Mouse (Mus musculus) hindbrain, embryonic 13.5 days (tissue): ENCODE measurements around the gene Nodal. TPM values are rescaled to one million over a fixed set of nuclear protein-coding genes. Genes with fewer than 3 reads are reported as not detected.
A peak's percentile ranks its signal among the peaks of the same experiment; 100 is the strongest.

ENCODE experiments used
- ATAC-seq: fragments of 200-750 bp; cut with Nextera tagmentation; 2 replicates; pipeline ENCODE4 v1.8.0; 2017; ENCODE audit warnings: moderate TSS enrichment; ENCODE audit not compliant: low FRiP score
- H3K27ac ChIP-seq: fragments of 300-500 bp; sonication (generic); 2 replicates; pipeline ENCODE4 v1.5.1; 2015; ENCODE audit warnings: inconsistent platforms, mild to moderate bottlenecking, moderate library complexity
- H3K27me3 ChIP-seq: fragments of 300-500 bp; sonication (generic); 2 replicates; pipeline ENCODE4 v1.6.1; 2015; ENCODE audit warnings: mild to moderate bottlenecking, inconsistent platforms
- H3K36me3 ChIP-seq: fragments of 300-500 bp; sonication (generic); 2 replicates; pipeline ENCODE4 v1.6.1; 2015; ENCODE audit warnings: mild to moderate bottlenecking, inconsistent platforms
- H3K4me1 ChIP-seq: fragments of 300-500 bp; sonication (generic); replicated peaks from 2 replicates; pipeline ENCODE4 v1.6.1; 2015; ENCODE audit warnings: inconsistent platforms
- H3K4me2 ChIP-seq: fragments of 300-500 bp; sonication (generic); 2 replicates; pipeline ENCODE4 v1.6.1; 2015; ENCODE audit warnings: inconsistent platforms, mild to moderate bottlenecking, moderate library complexity
- H3K4me3 ChIP-seq: fragments of 300-500 bp; sonication (generic); 2 replicates; pipeline ENCODE4 v1.5.1; 2015; ENCODE audit warnings: mild to moderate bottlenecking, inconsistent platforms
- H3K9ac ChIP-seq: fragments of 300-500 bp; sonication (generic); 2 replicates; pipeline ENCODE4 v1.6.1; 2015; ENCODE audit warnings: mild to moderate bottlenecking, inconsistent platforms
- H3K9me3 ChIP-seq: fragments of 300-500 bp; sonication (generic); 2 replicates; pipeline ENCODE4 v1.6.1; 2016; ENCODE audit warnings: inconsistent platforms
- WGBS: fragments of 180-500 bp; shearing (Covaris S2); methylation state at CpG from one replicate; pipeline ENCODE4 v1.1.7; 2015; 5-methylcytosine and 5-hydroxymethylcytosine counted together
- polyA plus RNA-seq: library from polyadenylated mRNA; unstranded; fragments of >200 nt; fragmentation: Nextera tagmentation; extraction: Ambion mirVana; gene quantifications from 2 replicates; pipeline ENCODE4 v1.2.1, GENCODE M21; 2015

The Nodal gene
- polyA plus RNA-seq, 1 experiment from 2014 or later = not detected

DNA sequence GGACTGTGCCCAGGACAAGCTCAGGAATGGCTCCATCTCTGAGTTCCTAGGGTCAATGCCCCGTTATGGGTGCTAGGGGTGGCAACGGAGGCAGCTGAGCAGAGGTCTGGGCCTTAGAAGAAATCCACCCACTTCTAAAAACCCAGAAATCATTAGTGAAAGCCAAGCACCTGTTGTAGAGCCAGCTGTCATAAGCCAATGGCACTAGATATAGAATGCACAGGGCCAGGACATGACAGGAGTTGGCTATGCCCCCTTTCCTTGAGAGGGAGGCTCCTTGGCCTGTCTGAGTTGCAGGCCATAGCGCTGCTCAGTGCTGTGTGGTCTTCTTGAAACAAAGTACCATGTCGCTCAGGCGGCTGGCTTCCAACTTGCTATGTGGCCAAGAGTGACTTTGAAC lies 17.4 kb upstream of the Nodal start:
- Histone ChIP-seq H3K27me3 (0 out of 2 replicates have a peak, but pooled peaks cover 2% of the 10 kb centered on the region), H3K9ac (no peak overlapping the region), H3K4me1 (no peaks in the 10 kb centered on the region), H3K9me3 (no peaks in the 10 kb centered on the region), H3K4me2 (no peak overlapping the region), H3K4me3 (no peak overlapping the region), H3K36me3 (no peaks in the 10 kb centered on the region), H3K27ac (no peak overlapping the region)
- WGBS = 89% methylated on average over 5 of the region's 5 CpGs
- ATAC-seq = no peak

DNA sequence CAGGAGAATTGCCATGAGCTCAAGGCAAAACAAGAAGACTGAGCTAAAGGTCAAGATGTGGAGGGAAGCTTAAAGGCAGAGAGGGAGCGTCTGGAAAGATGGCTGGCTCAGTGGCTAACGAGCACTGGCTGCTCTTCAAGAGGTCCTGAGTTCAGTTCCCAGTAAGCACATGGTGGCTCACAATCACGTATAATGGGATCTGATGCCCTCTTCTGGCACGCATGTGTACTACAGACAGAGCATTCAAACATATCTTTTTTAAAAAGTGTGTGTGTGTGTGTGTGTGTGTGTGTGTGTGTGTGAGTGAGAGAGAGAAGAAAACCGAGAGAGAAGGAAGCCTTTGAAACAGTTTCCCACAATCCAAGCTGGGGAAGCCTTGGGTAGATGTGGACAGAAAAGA lies 15.3 kb upstream of the Nodal start:
- H3K4me2 ChIP-seq = no peak overlapping the region
- ATAC-seq = no peak
- no peaks in the 10 kb centered on the region for H3K36me3 ChIP-seq
- WGBS = 74% methylated on average over 5 of the region's 5 CpGs
- no peaks in the 10 kb centered on the region for H3K9me3 ChIP-seq
- peaks cover 12% of the 10 kb centered on the region; the same call in 1 of the 2 replicates for H3K27me3 ChIP-seq
- no peak overlapping the region for H3K9ac ChIP-seq
- no peak overlapping the region for H3K4me3 ChIP-seq
- no peaks in the 10 kb centered on the region for H3K4me1 ChIP-seq
- no peak overlapping the region for H3K27ac ChIP-seq

DNA sequence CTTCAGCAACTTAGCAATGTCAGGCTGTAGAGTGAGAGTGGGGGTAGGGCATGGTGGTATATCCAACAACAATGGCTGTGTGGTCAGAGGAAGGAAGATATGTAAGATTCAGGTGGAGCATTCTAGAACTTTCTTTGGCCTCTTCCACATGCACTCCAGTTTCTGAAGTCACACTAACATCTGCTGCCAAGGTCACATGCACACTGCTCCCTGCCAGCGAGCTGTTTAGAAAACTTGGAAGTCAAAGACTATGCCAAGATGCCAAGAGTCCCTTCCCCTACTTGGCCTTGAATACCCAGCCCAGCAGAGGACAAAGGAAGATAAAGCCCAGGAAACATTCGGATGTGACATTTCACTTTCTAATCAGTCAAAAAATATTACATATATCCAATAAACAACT lies 14.9 kb upstream of the Nodal start:
- Histone ChIP-seq H3K9ac (no peak overlapping the region), H3K27me3 (peaks cover 13% of the 10 kb centered on the region; the same call in 1 of the 2 replicates), H3K9me3 (no peaks in the 10 kb centered on the region), H3K27ac (no peak overlapping the region), H3K36me3 (no peaks in the 10 kb centered on the region), H3K4me1 (no peaks in the 10 kb centered on the region), H3K4me3 (no peak overlapping the region), H3K4me2 (no peak overlapping the region)
- no peak for ATAC-seq
- WGBS = 91% methylated on average over 2 of the region's 2 CpGs

DNA sequence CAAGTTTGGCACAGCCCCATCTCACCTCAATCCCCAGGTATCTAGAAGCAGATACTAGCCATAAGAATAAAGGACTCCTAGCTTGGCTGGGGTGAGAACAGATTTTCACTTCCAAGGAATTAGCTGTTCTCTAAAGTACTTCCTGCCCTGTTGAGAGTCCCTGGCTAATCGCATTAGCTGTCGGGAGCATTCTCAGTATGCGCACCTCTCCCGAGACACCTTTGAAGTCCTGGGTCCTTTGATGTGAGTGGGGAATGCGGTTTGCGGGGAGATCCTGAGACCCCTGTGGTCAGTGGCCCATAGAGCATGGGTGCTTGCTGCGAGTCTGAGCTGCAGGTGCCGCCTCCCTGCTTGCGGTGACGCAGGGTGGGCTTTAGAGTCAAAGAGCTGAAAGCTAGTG lies 11.8 kb upstream of the Nodal start:
- no peak overlapping the region for H3K4me3 ChIP-seq
- no peak overlapping the region for H3K4me2 ChIP-seq
- H3K27ac ChIP-seq = no peak overlapping the region
- WGBS = 24% methylated on average over 10 of the region's 10 CpGs
- no peaks in the 10 kb centered on the region for H3K9me3 ChIP-seq
- no peak for ATAC-seq
- peaks cover 13% of the 10 kb centered on the region; the same call in 1 of the 2 replicates for H3K27me3 ChIP-seq
- peaks cover 6% of the 10 kb centered on the region; the same call in 1 of the 2 replicates for H3K4me1 ChIP-seq
- H3K36me3 ChIP-seq = no peaks in the 10 kb centered on the region
- H3K9ac ChIP-seq = no peak overlapping the region

DNA sequence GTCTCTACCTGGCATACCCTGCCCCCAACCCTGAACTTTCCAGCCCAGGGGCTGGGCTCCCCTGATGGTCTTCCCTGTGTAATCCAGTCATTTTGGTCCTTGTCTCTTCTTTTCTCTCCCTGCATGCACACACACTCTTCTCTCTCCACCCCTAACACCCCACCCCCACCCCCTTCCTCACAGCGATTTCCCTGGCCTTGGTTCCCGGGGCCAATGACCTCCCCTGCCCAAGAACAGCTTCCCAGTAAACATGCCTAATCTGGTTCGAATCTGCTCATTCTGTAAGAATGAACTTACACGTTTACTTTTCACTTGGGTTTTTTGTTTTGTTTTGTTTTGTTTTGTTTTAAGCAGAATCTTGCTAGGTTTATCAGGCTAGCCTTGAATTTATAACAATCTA lies 8.0 kb upstream of the Nodal start:
- no peak overlapping the region for H3K4me2 ChIP-seq
- no peaks in the 10 kb centered on the region for H3K9me3 ChIP-seq
- peaks cover 6% of the 10 kb centered on the region; the same call in 1 of the 2 replicates for H3K4me1 ChIP-seq
- no peaks in the 10 kb centered on the region for H3K36me3 ChIP-seq
- no peak overlapping the region for H3K27ac ChIP-seq
- H3K9ac ChIP-seq = no peak overlapping the region
- H3K27me3 ChIP-seq = peaks cover 16% of the 10 kb centered on the region; the same call in 1 of the 2 replicates
- 6% methylated on average over 4 of the region's 4 CpGs for WGBS
- no peak overlapping the region for H3K4me3 ChIP-seq
- ATAC-seq = no peak

DNA sequence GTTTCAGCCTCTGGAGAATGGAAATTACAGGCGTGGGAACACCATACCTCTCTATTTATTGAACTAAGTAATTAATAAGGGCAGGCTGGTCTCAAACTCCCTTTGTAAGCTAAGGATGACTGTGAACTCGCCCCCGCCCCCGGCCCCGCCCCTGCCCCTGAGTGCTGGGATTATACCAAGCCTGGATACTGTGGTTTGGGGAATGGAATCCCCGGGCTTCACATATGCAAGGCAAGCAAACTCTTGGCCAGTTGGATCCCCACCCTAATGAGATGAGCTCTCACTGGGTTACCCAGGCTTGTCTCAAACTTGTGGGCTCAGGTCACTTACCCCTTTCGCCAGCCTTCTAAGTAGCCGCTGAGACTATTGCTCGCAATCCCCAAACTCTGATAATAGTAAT lies 7.6 kb upstream of the Nodal start:
- Histone ChIP-seq H3K4me3 (no peak overlapping the region), H3K27ac (no peak overlapping the region), H3K9ac (no peak overlapping the region), H3K36me3 (no peaks in the 10 kb centered on the region), H3K27me3 (peaks cover 20% of the 10 kb centered on the region), H3K4me2 (no peak overlapping the region), H3K9me3 (no peaks in the 10 kb centered on the region), H3K4me1 (peaks cover 6% of the 10 kb centered on the region; the same call in 1 of the 2 replicates)
- ATAC-seq = no peak
- 35% methylated on average over 9 of the region's 9 CpGs for WGBS

DNA sequence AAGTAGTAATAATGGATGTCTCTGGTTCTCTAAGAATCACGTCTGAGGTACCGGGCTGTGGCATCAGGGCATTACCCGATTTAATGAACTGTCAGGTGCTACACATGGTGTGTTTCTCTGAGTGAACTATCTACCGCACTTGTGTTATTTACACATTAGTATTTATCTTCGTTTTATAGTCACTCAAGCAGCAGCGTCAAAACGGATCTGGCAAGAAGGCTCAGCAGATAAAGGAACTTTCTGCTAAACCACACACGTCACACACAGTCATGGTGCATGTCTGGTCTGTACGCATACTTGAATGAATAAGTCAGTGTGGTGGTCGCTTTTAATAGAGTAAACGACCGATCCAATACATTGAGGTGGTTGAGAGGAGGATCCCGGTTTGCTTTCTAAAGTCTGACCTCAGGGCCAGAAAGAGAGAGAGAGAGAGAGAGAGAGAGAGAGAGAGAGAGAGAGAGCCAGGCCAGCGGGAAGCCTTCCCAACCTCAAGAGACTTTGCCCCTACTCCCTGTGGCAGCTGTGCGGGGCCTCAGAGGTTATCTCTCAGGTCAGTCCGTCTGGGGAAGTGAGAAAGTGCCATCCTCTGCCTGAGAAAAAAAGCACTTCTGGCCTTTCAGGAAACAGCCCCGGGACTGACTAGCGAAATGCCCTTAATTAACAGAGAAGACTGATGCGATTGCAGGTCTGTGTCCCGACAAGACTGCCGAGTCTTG lies 4.7 kb upstream of the Nodal start:
- H3K9ac ChIP-seq = no peak overlapping the region
- peaks cover 9% of the 10 kb centered on the region for H3K4me1 ChIP-seq
- WGBS = 61% methylated on average over 21 of the region's 21 CpGs
- peaks cover 35% of the 10 kb centered on the region for H3K27me3 ChIP-seq
- no peaks in the 10 kb centered on the region for H3K9me3 ChIP-seq
- H3K4me2 ChIP-seq = no peak overlapping the region
- no peak overlapping the region for H3K4me3 ChIP-seq
- no peak overlapping the region for H3K27ac ChIP-seq
- ATAC-seq = no peak
- no peaks in the 10 kb centered on the region for H3K36me3 ChIP-seq

DNA sequence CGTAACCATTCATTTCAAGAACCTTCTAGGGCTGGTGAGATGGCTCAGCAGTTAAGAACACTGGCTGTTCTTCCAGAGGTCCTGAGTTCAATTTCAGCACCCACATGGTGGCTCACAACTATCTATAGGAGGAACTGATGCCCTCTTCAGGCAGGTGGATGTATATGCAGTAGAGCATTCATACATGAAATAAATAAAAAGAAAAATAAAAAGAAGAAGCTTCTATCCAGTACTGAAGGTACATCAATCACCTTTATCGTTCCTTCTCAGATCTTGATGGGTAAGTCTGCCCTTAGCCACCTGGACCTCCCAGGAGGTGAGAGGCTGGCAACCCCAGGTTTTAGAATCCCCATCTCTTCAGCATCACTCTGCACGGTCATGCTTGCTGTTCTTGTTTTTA lies 2.5 kb upstream of the Nodal start:
- Histone ChIP-seq H3K36me3 (no peaks in the 10 kb centered on the region), H3K9me3 (no peaks in the 10 kb centered on the region), H3K27me3 (peaks cover 57% of the 10 kb centered on the region), H3K4me3 (no peak overlapping the region), H3K4me1 (peaks cover 15% of the 10 kb centered on the region), H3K9ac (no peak overlapping the region), H3K4me2 (no peak overlapping the region), H3K27ac (no peak overlapping the region)
- no peak for ATAC-seq
- WGBS = 74% methylated on average over 3 of the region's 3 CpGs

DNA sequence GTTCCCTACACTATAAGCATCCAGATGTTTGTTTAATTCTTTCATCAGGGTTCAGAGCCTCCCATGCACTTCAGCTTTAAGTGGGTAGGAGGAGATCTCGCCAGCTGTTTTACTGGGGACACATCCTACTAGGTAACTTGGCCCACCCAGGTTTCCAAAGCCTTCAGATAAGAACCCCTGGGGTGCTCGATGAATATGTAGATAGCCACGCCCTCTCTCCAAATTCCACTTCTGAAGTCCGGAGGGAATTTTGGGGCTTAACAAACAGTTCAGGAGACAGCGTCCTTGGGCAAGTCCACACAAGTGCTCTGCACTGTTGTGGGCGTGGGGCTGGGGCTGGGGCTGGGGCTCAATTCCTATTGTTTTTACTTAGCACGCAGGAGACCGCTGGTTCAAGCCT lies 1.9 kb upstream of the Nodal start:
- no peak for ATAC-seq
- H3K27me3 ChIP-seq = peaks cover 63% of the 10 kb centered on the region
- no peak overlapping the region for H3K4me2 ChIP-seq
- 13% methylated on average over 8 of the region's 8 CpGs for whole genome bisulfite sequencing
- H3K9me3 ChIP-seq = no peaks in the 10 kb centered on the region
- H3K4me3 ChIP-seq = no peak overlapping the region
- H3K36me3 ChIP-seq = no peaks in the 10 kb centered on the region
- H3K27ac ChIP-seq = no peak overlapping the region
- peaks cover 15% of the 10 kb centered on the region for H3K4me1 ChIP-seq
- H3K9ac ChIP-seq = no peak overlapping the region

DNA sequence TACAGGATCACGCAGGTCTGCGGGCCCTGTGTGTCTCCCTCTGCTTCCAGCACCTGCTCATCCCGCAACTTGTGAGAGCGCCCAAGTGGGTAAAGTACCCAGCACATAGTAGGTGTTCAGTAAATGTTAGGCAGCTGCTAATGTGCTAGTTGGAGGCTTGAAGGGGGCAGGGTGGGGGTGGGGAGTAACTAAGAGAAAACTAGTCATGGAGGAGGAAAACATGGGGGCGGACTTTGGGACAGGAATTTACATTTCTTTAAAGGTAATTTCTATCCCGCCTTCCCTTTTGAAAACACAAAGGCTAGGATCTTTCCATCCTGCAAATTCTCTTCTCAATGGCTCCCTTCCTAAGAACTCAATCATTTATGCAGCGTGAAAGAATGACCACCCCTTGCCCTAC lies 1.2 kb upstream of the Nodal start:
- H3K9me3 ChIP-seq = no peaks in the 10 kb centered on the region
- no peak for ATAC-seq
- H3K27ac ChIP-seq = no peak overlapping the region
- no peaks in the 10 kb centered on the region for H3K36me3 ChIP-seq
- no peak overlapping the region for H3K4me3 ChIP-seq
- H3K4me1 ChIP-seq = peaks cover 15% of the 10 kb centered on the region
- H3K9ac ChIP-seq = no peak overlapping the region
- H3K27me3 ChIP-seq = peaks cover 69% of the 10 kb centered on the region
- 31% methylated on average over 7 of the region's 7 CpGs for WGBS
- H3K4me2 ChIP-seq = no peak overlapping the region

DNA sequence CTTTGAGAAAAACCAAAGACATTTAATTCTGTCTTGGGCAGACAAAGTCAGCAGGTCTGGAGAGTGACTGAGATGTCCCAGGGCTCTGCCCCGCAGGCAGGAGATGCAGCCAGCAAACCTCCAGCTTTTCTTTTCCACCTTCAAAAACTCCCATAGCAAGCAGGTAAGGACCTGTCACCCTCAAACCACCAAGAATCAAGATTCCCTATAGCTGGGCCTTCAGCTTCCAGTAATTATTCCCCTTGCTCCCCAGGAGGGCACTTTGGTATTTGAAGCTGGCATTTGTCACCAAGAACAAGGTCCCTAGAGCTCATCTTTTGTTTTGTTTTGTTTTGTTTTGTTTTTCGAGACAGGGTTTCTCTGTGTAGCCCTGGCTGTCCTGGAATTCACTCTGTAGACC lies 726 bp upstream of the Nodal start:
- WGBS = 29% methylated on average over 2 of the region's 2 CpGs
- peaks cover 15% of the 10 kb centered on the region for H3K4me1 ChIP-seq
- ATAC-seq = no peak
- peaks cover 69% of the 10 kb centered on the region for H3K27me3 ChIP-seq
- H3K4me3 ChIP-seq = no peak overlapping the region
- H3K27ac ChIP-seq = no peak overlapping the region
- H3K36me3 ChIP-seq = no peaks in the 10 kb centered on the region
- no peak overlapping the region for H3K9ac ChIP-seq
- no peak overlapping the region for H3K4me2 ChIP-seq
- H3K9me3 ChIP-seq = no peaks in the 10 kb centered on the region

DNA sequence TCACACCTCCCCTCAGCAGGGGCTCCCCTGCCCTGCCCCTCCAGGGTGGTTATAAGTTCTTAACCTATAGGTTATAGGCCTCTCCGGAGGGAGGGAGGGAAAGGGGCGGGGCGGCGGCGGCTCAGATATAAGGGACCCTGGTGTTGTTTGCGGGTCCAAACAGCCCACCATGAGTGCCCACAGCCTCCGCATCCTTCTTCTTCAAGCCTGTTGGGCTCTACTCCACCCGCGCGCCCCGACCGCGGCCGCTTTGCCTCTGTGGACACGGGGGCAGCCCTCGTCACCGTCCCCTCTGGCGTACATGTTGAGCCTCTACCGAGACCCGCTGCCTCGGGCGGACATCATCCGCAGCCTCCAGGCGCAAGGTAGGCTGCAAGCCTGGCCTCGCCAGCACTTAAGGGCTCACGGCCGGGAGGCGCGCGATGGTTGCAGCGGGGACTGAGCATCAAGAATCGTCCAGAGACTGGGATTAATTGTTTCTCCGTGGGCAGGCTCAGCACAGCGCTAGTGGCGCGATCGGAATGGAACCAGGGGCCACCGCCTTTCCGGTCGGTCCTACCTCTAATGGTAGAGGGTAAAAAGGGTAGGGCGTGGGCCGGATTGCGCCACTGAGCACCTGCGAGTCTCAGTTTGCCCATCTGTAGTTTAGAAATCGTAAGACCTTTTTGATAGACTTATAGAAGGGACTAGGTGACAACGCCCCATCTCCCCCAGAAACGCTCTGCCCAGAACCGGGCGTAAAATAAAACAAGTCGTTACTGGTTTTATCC lies 544 bp downstream of the Nodal start:
- Histone ChIP-seq H3K9me3 (no peaks in the 10 kb centered on the region), H3K9ac (peak overlapping the region; percentile 69), H3K4me1 (peaks cover 15% of the 10 kb centered on the region), H3K27ac (no peak overlapping the region), H3K4me2 (peak overlapping the region; percentile 79), H3K27me3 (peaks cover 72% of the 10 kb centered on the region), H3K36me3 (no peaks in the 10 kb centered on the region), H3K4me3 (peak overlapping the region; percentile 45)
- WGBS = 2% methylated on average over 50 of the region's 50 CpGs
- ATAC-seq = peak; percentile 45; the same call in 1 of the 2 replicates
